Mouse (Mus musculus) heart, embryonic 12.5 days (tissue): Measurements from ENCODE around the gene Trmt10a. TPM values are rescaled to one million over a fixed set of nuclear protein-coding genes. Genes with fewer than 3 reads are reported as not detected.

Experiments used
- ATAC-seq: fragments of 200-750 bp; cut with Nextera tagmentation; 2 replicates; pipeline ENCODE4 v1.8.0; 2017; ENCODE audit warnings: moderate TSS enrichment, moderate library complexity; ENCODE audit not compliant: insufficient number of reproducible peaks, low FRiP score
- H3K27ac ChIP-seq: fragments of 300-500 bp; sonication (generic); 2 replicates; pipeline ENCODE4 v1.5.1; 2016; ENCODE audit warnings: mild to moderate bottlenecking, moderate library complexity; ENCODE audit not compliant: poor library complexity, severe bottlenecking
- H3K27me3 ChIP-seq: fragments of 300-500 bp; sonication (generic); replicated peaks from 2 replicates; pipeline ENCODE4 v1.6.1; 2016; ENCODE audit warnings: mild to moderate bottlenecking, moderate library complexity
- H3K36me3 ChIP-seq: fragments of 300-500 bp; sonication (generic); 2 replicates; pipeline ENCODE4 v1.6.1; 2016; ENCODE audit warnings: mild to moderate bottlenecking, moderate library complexity
- H3K4me1 ChIP-seq: fragments of 300-500 bp; sonication (generic); replicated peaks from 2 replicates; pipeline ENCODE4 v1.6.1; 2016; ENCODE audit warnings: mild to moderate bottlenecking
- H3K4me2 ChIP-seq: fragments of 300-500 bp; sonication (generic); 2 replicates; pipeline ENCODE4 v1.6.1; 2016; ENCODE audit warnings: mild to moderate bottlenecking, moderate library complexity
- H3K4me3 ChIP-seq: fragments of 300-500 bp; sonication (generic); 2 replicates; pipeline ENCODE4 v1.5.1; 2016; ENCODE audit warnings: mild to moderate bottlenecking
- H3K9ac ChIP-seq: fragments of 300-500 bp; sonication (generic); 2 replicates; pipeline ENCODE4 v1.6.1; 2016; ENCODE audit warnings: mild to moderate bottlenecking, moderate library complexity
- H3K9me3 ChIP-seq: fragments of 300-500 bp; sonication (generic); replicated peaks from 2 replicates; pipeline ENCODE4 v1.6.1; 2016; ENCODE audit warnings: mild to moderate bottlenecking, moderate library complexity
- WGBS: fragments of 180-500 bp; shearing (Covaris S2); methylation state at CpG from one replicate; pipeline ENCODE4 v1.1.7; 2016; 5-methylcytosine and 5-hydroxymethylcytosine counted together
- polyA plus RNA-seq: library from polyadenylated mRNA; unstranded; fragments of >200 nt; fragmentation: Nextera tagmentation; extraction: Ambion mirVana; gene quantifications from 2 replicates; pipeline ENCODE4 v1.2.1, GENCODE M21; 2016

Gene Trmt10a
- polyA plus RNA-seq: 12.8 and 14.5 TPM in 2 replicates

GRCm38 (mm10) chr3:138143315-138144059 lies at the start of gene Trmt10a:
TSS of gene Trmt10a (plus strand) at chr3:138143448.
- H3K4me2 ChIP-seq: peak within 1 kb of the TSS; percentile 73
- peak; percentile 99 for ATAC-seq
- under 1% methylated on average over 70 of the region's 70 CpGs for WGBS

GRCm38 (mm10) chr3:138095301-138095700 lies 47.9 kb upstream of the Trmt10a start:
- Histone ChIP-seq H3K9me3 (no peaks in the 10 kb centered on the region; the same call in 1 of the 2 replicates), H3K4me1 (peaks cover 27% of the 10 kb centered on the region), H3K36me3 (no peaks in the 10 kb centered on the region), H3K4me2 (no peak overlapping the region), H3K27ac (no peak overlapping the region), H3K27me3 (no peaks in the 10 kb centered on the region), H3K4me3 (no peak overlapping the region), H3K9ac (no peak overlapping the region)
- no peak for ATAC-seq
- 65% methylated on average over 3 of the region's 3 CpGs for WGBS

More at GRCm38 (mm10) chr3:138143315-138144059, at the start of gene Trmt10a:
- no peaks in the 10 kb centered on the region; the same call in 1 of the 2 replicates for H3K36me3 ChIP-seq
- H3K9ac ChIP-seq: peak within 1 kb of the TSS; percentile 79
- H3K4me3 ChIP-seq: peak within 1 kb of the TSS; percentile 64
- no peaks in the 10 kb centered on the region for H3K27me3 ChIP-seq
- no peaks in the 10 kb centered on the region for H3K9me3 ChIP-seq
- no peaks in the 10 kb centered on the region for H3K4me1 ChIP-seq
- peak within 1 kb of the TSS; percentile 100 for H3K27ac ChIP-seq

- no peaks in the 10 kb centered on the region for H3K27me3 ChIP-seq
- H3K36me3 ChIP-seq: no peaks in the 10 kb centered on the region
- peaks cover 27% of the 10 kb centered on the region for H3K4me1 ChIP-seq
- ATAC-seq: no peak
- H3K27ac ChIP-seq: no peak overlapping the region
- no peak overlapping the region for H3K4me3 ChIP-seq
- H3K9me3 ChIP-seq: no peaks in the 10 kb centered on the region; the same call in 1 of the 2 replicates
- H3K9ac ChIP-seq: no peak overlapping the region
- no peak overlapping the region for H3K4me2 ChIP-seq
- WGBS: 65% methylated on average over 10 of the region's 10 CpGs
Observed at GRCm38 (mm10) chr3:138095718-138096117, 47.5 kb upstream of the Trmt10a start.

GRCm38 (mm10) chr3:138096263-138097028 lies 46.8 kb upstream of the Trmt10a start:
- Histone ChIP-seq H3K27ac (no peak overlapping the region), H3K4me1 (peaks cover 27% of the 10 kb centered on the region), H3K9me3 (no peaks in the 10 kb centered on the region; the same call in 1 of the 2 replicates), H3K9ac (no peak overlapping the region), H3K4me2 (no peak overlapping the region), H3K27me3 (no peaks in the 10 kb centered on the region), H3K4me3 (no peak overlapping the region), H3K36me3 (no peaks in the 10 kb centered on the region)
- no peak for ATAC-seq
- WGBS: 81% methylated on average over 19 of the region's 19 CpGs

- ATAC-seq: no peak
- 56% methylated on average over 1 of the region's 1 CpGs for WGBS
- Histone ChIP-seq H3K36me3 (no peaks in the 10 kb centered on the region), H3K4me1 (peaks cover 27% of the 10 kb centered on the region), H3K27ac (no peak overlapping the region), H3K27me3 (no peaks in the 10 kb centered on the region), H3K9me3 (no peaks in the 10 kb centered on the region; the same call in 1 of the 2 replicates), H3K4me2 (no peak overlapping the region), H3K9ac (no peak overlapping the region), H3K4me3 (no peak overlapping the region)
Observed at GRCm38 (mm10) chr3:138097718-138098117, 45.5 kb upstream of the Trmt10a start.

- H3K4me1 ChIP-seq: peaks cover 15% of the 10 kb centered on the region
- H3K9me3 ChIP-seq: no peaks in the 10 kb centered on the region; the same call in 1 of the 2 replicates
- ATAC-seq: no peak
- H3K27me3 ChIP-seq: no peaks in the 10 kb centered on the region
- 81% methylated on average over 4 of the region's 4 CpGs for WGBS
- H3K27ac ChIP-seq: no peak overlapping the region
- H3K36me3 ChIP-seq: no peaks in the 10 kb centered on the region
- no peak overlapping the region for H3K9ac ChIP-seq
- H3K4me2 ChIP-seq: no peak overlapping the region
- H3K4me3 ChIP-seq: no peak overlapping the region
Observed at GRCm38 (mm10) chr3:138101936-138102335, 41.3 kb upstream of the Trmt10a start.

GRCm38 (mm10) chr3:138103690-138104089 lies 39.6 kb upstream of the Trmt10a start:
- H3K4me3 ChIP-seq: no peak overlapping the region
- no peak overlapping the region for H3K4me2 ChIP-seq
- no peaks in the 10 kb centered on the region; the same call in 1 of the 2 replicates for H3K9me3 ChIP-seq
- no peaks in the 10 kb centered on the region; the same call in 1 of the 2 replicates for H3K4me1 ChIP-seq
- H3K9ac ChIP-seq: no peak overlapping the region
- H3K27ac ChIP-seq: no peak overlapping the region
- WGBS: 82% methylated on average over 4 of the region's 4 CpGs
- H3K36me3 ChIP-seq: no peaks in the 10 kb centered on the region
- ATAC-seq: no peak
- H3K27me3 ChIP-seq: no peaks in the 10 kb centered on the region

GRCm38 (mm10) chr3:138105056-138105455 lies 38.2 kb upstream of the Trmt10a start:
- no peak for ATAC-seq
- Histone ChIP-seq H3K27ac (no peak overlapping the region), H3K27me3 (no peaks in the 10 kb centered on the region), H3K9me3 (no peaks in the 10 kb centered on the region), H3K9ac (no peak overlapping the region), H3K4me3 (no peak overlapping the region), H3K4me2 (no peak overlapping the region), H3K4me1 (no peaks in the 10 kb centered on the region; the same call in 1 of the 2 replicates), H3K36me3 (no peaks in the 10 kb centered on the region)
- WGBS: 69% methylated on average over 5 of the region's 5 CpGs

- WGBS: 90% methylated on average over 10 of the region's 10 CpGs
- no peak overlapping the region for H3K4me3 ChIP-seq
Observed at GRCm38 (mm10) chr3:138106887-138107286, 36.4 kb upstream of the Trmt10a start.

GRCm38 (mm10) chr3:138110910-138111782 lies 32.1 kb upstream of the Trmt10a start:
- H3K4me2 ChIP-seq: no peak overlapping the region
- ATAC-seq: no peak
- no peaks in the 10 kb centered on the region for H3K4me1 ChIP-seq
- no peak overlapping the region for H3K4me3 ChIP-seq
- H3K9ac ChIP-seq: no peak overlapping the region
- H3K27me3 ChIP-seq: no peaks in the 10 kb centered on the region
- H3K36me3 ChIP-seq: no peaks in the 10 kb centered on the region
- 87% methylated on average over 19 of the region's 19 CpGs for WGBS
- H3K9me3 ChIP-seq: no peaks in the 10 kb centered on the region
- no peak overlapping the region for H3K27ac ChIP-seq

More at GRCm38 (mm10) chr3:138106887-138107286, 36.4 kb upstream of the Trmt10a start:
- Histone ChIP-seq H3K9me3 (no peaks in the 10 kb centered on the region), H3K9ac (no peak overlapping the region), H3K27me3 (no peaks in the 10 kb centered on the region), H3K27ac (no peak overlapping the region), H3K36me3 (no peaks in the 10 kb centered on the region), H3K4me2 (no peak overlapping the region), H3K4me1 (no peaks in the 10 kb centered on the region; the same call in 1 of the 2 replicates)
- ATAC-seq: no peak
